Mouse (Mus musculus) C2C12 (cell line): ENCODE data around the gene Ttll8. TPM values are rescaled to one million over a fixed set of nuclear protein-coding genes. Genes with fewer than 3 reads are reported as not detected.

Experiments
- H3K27me3 ChIP-seq: one replicate; pipeline ENCODE4 v1.6.1; 2011; ENCODE audit not compliant: control insufficient read depth, insufficient read depth, insufficient read length
- H3K36me3 ChIP-seq: one replicate; pipeline ENCODE4 v1.6.1; 2011; ENCODE audit not compliant: control insufficient read depth, insufficient read depth
- H3K4me3 ChIP-seq: one replicate; pipeline ENCODE4 v1.5.1; 2011; ENCODE audit warnings: mild to moderate bottlenecking, control low read depth; ENCODE audit not compliant: poor library complexity, insufficient read depth, severe bottlenecking
- H3K79me2 ChIP-seq: one replicate; pipeline ENCODE4 v1.6.1; 2011; ENCODE audit not compliant: control insufficient read depth, insufficient read depth
- H3K79me3 ChIP-seq: one replicate; pipeline ENCODE4 v1.6.1; 2011; ENCODE audit warnings: low read depth, control low read depth
- H3ac ChIP-seq: one replicate; pipeline ENCODE3; 2011; ENCODE audit warnings: low read depth; ENCODE audit not compliant: control insufficient read depth, insufficient read length
- CEBPB ChIP-seq: IDR thresholded peaks from one replicate; pipeline ENCODE4 v1.6.1; 2011; ENCODE audit warnings: low read depth, mild to moderate bottlenecking, control low read depth, moderate library complexity
- CTCF ChIP-seq: IDR thresholded peaks from one replicate; pipeline ENCODE4 v1.5.1; 2011; ENCODE audit not compliant: control insufficient read depth, insufficient read depth, insufficient read length
- FOSL1 ChIP-seq: IDR thresholded peaks from one replicate; pipeline ENCODE4 v1.8.0; 2011; ENCODE audit warnings: mild to moderate bottlenecking, low read length; ENCODE audit not compliant: poor library complexity, insufficient read depth, severe bottlenecking
- MAX ChIP-seq: IDR thresholded peaks from one replicate; pipeline ENCODE4 v1.6.1; 2011; ENCODE audit warnings: mild to moderate bottlenecking, control low read depth
- MYOD1 ChIP-seq: IDR thresholded peaks from one replicate; pipeline ENCODE4 v1.6.1; 2011; ENCODE audit warnings: low read depth; ENCODE audit not compliant: control insufficient read depth, insufficient read length
- MYOG ChIP-seq: IDR thresholded peaks from one replicate; pipeline ENCODE4 v1.6.1; 2011; ENCODE audit not compliant: control insufficient read depth, insufficient read length; ENCODE audit errors: extremely low read depth
- USF1 ChIP-seq: IDR thresholded peaks from one replicate; pipeline ENCODE4 v1.6.1; 2011; ENCODE audit warnings: low read depth, mild to moderate bottlenecking, control low read depth, moderate library complexity
- polyA plus RNA-seq: library from polyadenylated mRNA; unstranded; fragments of >200 nt; fragmentation: generic; extraction: Trizol; gene quantifications from one replicate; pipeline ENCODE4 v1.2.1, GENCODE M21; 2012; ENCODE audit warnings: missing spikeins

Gene Ttll8
- polyA plus RNA-seq, 1 experiment = not detected

DNA sequence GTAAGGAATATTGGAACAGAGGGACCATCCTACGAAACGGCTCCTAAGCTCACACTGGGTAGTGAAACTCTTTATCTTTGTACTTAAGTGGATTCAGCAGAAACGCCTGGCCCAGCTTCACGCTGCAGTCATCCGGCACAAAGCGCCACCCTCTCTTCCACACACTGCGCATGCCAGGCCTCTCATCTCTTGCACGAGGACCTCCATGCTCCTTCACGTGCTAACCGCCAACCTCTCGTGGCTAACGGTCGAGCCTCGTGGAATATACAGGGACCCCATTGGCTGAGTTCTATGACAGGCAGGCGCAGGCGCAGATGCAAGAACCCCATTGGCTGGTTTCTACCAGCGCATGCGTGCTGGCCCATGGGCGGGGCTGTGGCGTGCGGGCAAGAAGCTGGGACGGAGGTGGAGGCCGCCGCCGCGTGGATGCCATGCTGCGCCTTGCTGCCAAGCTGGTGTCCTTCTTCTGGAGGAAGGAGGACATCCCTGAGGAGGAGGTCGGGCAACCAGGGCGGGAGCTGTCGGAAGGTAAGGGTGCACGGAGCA is 28.4 kb upstream of the Ttll8 start, which contains the start of gene Mov10l1:
Gene Mov10l1, plus strand, starts transcription at position 376 of the 546 bp plus-strand sequence.
- peaks cover 33% of the 10 kb centered on the region for H3K27me3 ChIP-seq
- H3K4me3 ChIP-seq = no peak within 1 kb of the TSS
- no peaks in the 10 kb centered on the region for H3K36me3 ChIP-seq

DNA sequence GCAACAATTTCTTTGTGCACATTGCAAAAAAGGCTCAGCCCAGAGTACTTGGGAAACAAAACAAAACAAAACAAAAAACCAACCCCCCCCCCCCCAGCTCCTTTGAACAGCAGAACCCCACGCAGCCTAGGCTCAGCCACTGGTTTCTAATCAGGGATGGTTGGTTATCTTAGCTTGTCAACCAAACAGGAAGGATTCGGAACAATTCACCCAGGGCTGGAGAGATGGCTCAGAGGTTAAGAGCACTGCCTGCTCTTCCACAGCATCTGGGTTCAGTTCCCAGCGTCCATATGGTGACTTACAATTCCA is 24.9 kb upstream of the Ttll8 start:
- H3K27me3 ChIP-seq = peaks cover 56% of the 10 kb centered on the region
- no peaks in the 10 kb centered on the region for H3K79me2 ChIP-seq
- no peak overlapping the region for H3ac ChIP-seq
- no peaks in the 10 kb centered on the region for H3K79me3 ChIP-seq
- H3K36me3 ChIP-seq = no peaks in the 10 kb centered on the region
- TF ChIP-seq CTCF = no peak
- TF ChIP-seq MYOD1 = no peak
- TF ChIP-seq MYOG = no peak
- TF ChIP-seq MAX = no peak
- no peak for TF ChIP-seq USF1
- TF ChIP-seq FOSL1 = no peak
- no peak for TF ChIP-seq CEBPB
- H3K4me3 ChIP-seq = no peak overlapping the region

More for the DNA sequence above, 28.4 kb upstream of the Ttll8 start, which contains the start of gene Mov10l1:
- Histone ChIP-seq H3K79me3 (no peaks in the 10 kb centered on the region), H3K79me2 (no peaks in the 10 kb centered on the region), H3ac (no peak within 1 kb of the TSS)
- no peak for TF ChIP-seq FOSL1

DNA sequence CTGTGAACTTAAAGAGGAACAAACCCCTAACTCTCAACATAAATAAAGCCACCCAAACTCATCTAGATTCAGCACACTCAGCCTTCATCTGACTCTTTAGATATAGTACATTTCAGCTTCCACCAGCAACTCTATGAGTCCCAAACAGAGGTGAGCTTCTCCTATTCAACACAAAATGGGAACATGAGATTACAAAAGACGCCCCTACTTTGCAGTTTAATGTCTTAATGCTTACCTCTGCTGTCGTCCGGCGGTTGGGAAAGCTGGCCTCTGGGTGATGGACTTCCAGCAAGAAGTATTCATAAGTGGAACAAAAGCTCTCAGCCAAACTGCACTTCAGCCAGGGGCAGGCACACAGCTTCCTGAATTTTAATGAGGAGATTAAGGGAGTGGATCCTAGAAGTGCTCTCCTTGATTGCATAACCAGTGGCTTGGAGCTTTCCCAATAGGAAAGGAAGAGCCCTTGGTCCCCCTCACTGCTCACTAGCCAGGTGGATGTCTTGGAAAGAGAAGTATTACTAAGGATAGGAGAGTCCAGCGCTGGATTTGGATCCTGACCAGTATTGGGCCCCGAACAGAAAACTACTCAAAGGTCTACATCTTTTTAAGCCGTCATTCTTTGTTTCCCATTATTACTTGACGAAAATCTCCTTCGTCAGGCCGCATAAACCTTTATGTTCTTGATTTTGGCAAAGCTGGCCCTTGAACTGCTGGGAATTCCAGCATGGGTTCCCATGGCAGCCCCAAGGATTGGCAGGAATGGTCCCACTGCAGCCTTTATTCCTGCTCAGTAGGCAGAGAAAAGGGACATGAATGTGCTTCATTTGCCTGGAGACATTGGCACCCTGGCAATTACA is 24.3 kb upstream of the Ttll8 start, which contains the start of gene Mlc1:
Gene Mlc1, minus strand, starts transcription at position 727 of the 857 bp plus-strand sequence.
- peaks cover 56% of the 10 kb centered on the region for H3K27me3 ChIP-seq
- no peak within 1 kb of the TSS for H3K4me3 ChIP-seq
- TF ChIP-seq CTCF = no peak
- peak; percentile 47 for TF ChIP-seq CEBPB
- no peaks in the 10 kb centered on the region for H3K36me3 ChIP-seq
- H3K79me2 ChIP-seq = no peaks in the 10 kb centered on the region
- no peak within 1 kb of the TSS for H3ac ChIP-seq
- no peaks in the 10 kb centered on the region for H3K79me3 ChIP-seq

DNA sequence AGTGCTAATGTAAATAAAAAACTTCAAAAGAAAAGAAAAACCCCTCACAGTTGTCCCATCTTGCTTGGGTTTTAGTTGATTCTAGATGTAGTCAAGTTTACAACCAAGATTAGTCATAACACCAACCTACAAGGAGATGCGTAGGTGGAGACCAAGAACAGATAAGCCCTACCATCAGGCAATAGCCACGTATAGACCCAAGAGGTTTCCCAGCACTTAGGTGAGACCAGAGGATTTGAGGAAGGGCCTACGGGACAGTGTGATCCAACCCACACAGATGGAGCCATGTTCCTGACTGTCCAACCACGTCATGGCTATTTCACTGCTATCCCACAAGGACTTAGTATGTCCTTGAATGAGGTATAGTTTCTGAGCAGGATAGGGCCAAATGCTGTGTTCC is 18.1 kb upstream of the Ttll8 start:
- TF ChIP-seq USF1 (no peak), MAX (no peak), MYOG (no peak)
- Histone ChIP-seq H3K36me3 (no peaks in the 10 kb centered on the region), H3ac (no peak overlapping the region), H3K79me3 (no peaks in the 10 kb centered on the region), H3K4me3 (no peak overlapping the region), H3K79me2 (no peaks in the 10 kb centered on the region), H3K27me3 (peaks cover 48% of the 10 kb centered on the region)

DNA sequence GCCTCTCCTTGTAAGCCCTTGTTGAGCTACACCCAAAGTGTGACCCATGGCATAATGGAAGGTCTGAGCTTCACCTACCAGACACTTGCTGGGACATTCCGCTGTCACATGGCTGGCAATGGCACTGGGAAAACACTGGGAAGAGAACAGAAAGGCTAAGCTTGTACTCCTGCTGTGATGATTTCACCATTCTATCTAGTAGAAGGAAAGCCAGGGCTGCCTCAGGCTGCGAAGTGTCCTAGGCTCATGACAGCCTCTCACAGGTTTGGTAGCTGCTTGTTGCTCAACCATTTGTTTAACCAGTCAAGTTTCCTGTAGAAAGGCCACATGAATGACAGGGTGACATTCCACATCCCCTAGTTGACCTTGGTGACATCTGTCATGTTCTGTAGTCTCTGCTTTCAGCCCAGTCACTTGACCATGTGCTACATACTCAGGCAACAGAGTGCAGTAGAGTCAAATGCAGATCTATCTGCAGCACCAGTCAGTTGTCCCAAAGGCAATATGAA is 9.9 kb upstream of the Ttll8 start:
- no peaks in the 10 kb centered on the region for H3K36me3 ChIP-seq
- no peak overlapping the region for H3K4me3 ChIP-seq
- no peaks in the 10 kb centered on the region for H3K79me3 ChIP-seq
- no peaks in the 10 kb centered on the region for H3K79me2 ChIP-seq
- no peak overlapping the region for H3ac ChIP-seq
- no peak for TF ChIP-seq USF1
- no peak for TF ChIP-seq CTCF
- no peak for TF ChIP-seq MYOG
- TF ChIP-seq CEBPB = no peak
- TF ChIP-seq MYOD1 = no peak
- TF ChIP-seq FOSL1 = no peak
- no peak for TF ChIP-seq MAX
- H3K27me3 ChIP-seq = peaks cover 61% of the 10 kb centered on the region

DNA sequence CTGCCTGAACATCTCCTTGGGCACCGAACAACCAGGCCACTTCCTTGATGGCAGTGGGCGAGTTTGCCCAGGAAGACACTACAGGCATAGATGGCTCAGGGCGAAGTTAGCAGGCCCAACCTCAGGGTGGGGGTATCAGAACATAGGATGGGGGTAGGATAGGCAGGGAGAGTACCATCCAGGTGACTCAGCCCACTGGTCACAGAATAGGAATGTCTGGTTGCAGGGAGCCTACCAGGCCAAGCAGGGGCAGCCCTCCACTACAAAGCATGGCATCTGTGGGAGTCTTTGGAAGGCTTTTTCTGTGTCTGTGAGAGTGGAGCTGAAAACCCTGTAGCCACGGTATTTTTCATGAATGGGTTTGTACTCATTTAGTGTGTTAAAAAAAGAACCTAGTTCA is 3.3 kb upstream of the Ttll8 start:
- peak overlapping the region; percentile 23 for H3ac ChIP-seq
- H3K27me3 ChIP-seq = peaks cover 15% of the 10 kb centered on the region
- H3K4me3 ChIP-seq = no peak overlapping the region
- H3K79me2 ChIP-seq = no peaks in the 10 kb centered on the region
- no peaks in the 10 kb centered on the region for H3K36me3 ChIP-seq
- H3K79me3 ChIP-seq = no peaks in the 10 kb centered on the region
- TF ChIP-seq MYOG (no peak), USF1 (no peak), MAX (no peak), MYOD1 (no peak), CEBPB (no peak), CTCF (no peak), FOSL1 (no peak)
